Mouse (Mus musculus): ENCODE measurements around the gene Spag6.

Gene Spag6

GRCm38 (mm10) chr2:18693871-18694610 is at the start of gene Spag6:
Gene Spag6 (plus strand): TSS chr2:18694032.
- peak; percentile 82 for DNase-seq (ENCODE audit: low read depth)

GRCm38 (mm10) chr2:18648563-18648962 is 45.3 kb upstream of the Spag6 start:
- no peak for DNase-seq (ENCODE audit: low read depth)

GRCm38 (mm10) chr2:18654821-18655220 is 39.0 kb upstream of the Spag6 start:
- no peak for DNase-seq (ENCODE audit: low read depth)

- DNase-seq (ENCODE audit: low read depth) = peak; percentile 27
Measured at GRCm38 (mm10) chr2:18664003-18664402, 29.8 kb upstream of the Spag6 start.

GRCm38 (mm10) chr2:18671041-18671440 is 22.8 kb upstream of the Spag6 start:
- DNase-seq (ENCODE audit: low read depth) = no peak

- peak; percentile 94 for DNase-seq (ENCODE audit: low read depth)
Measured at GRCm38 (mm10) chr2:18672133-18672765, 21.6 kb upstream of the Spag6 start, which contains the start of gene Commd3. Gene Commd3 (plus strand): TSS chr2:18672384.

GRCm38 (mm10) chr2:18672766-18673164 is 21.1 kb upstream of the Spag6 start:
- no peak for DNase-seq (ENCODE audit: low read depth)

GRCm38 (mm10) chr2:18673766-18674165 is 20.1 kb upstream of the Spag6 start:
- peak; percentile 23 for DNase-seq (ENCODE audit: low read depth)

- DNase-seq (ENCODE audit: low read depth) = no peak
Measured at GRCm38 (mm10) chr2:18674193-18674902, 19.5 kb upstream of the Spag6 start.

GRCm38 (mm10) chr2:18675681-18676456 is 18.0 kb upstream of the Spag6 start:
- peak; percentile 51 for DNase-seq (ENCODE audit: low read depth)

GRCm38 (mm10) chr2:18676457-18676935 is 17.3 kb upstream of the Spag6 start:
- peak; percentile 84 for DNase-seq (ENCODE audit: low read depth)

GRCm38 (mm10) chr2:18676936-18677491 is 16.8 kb upstream of the Spag6 start, which contains the start of gene Bmi1:
Gene Bmi1 (plus strand): TSS chr2:18677018.
- DNase-seq (ENCODE audit: low read depth) = peak; percentile 77

- DNase-seq (ENCODE audit: low read depth) = peak; percentile 65
Measured at GRCm38 (mm10) chr2:18677631-18678471, 16.0 kb upstream of the Spag6 start.

- no peak for DNase-seq (ENCODE audit: low read depth)
Measured at GRCm38 (mm10) chr2:18679701-18680100, 14.1 kb upstream of the Spag6 start.

GRCm38 (mm10) chr2:18680501-18680900 is 13.3 kb upstream of the Spag6 start:
- peak; percentile 32 for DNase-seq (ENCODE audit: low read depth)

- peak; percentile 75 for DNase-seq (ENCODE audit: low read depth)
Measured at GRCm38 (mm10) chr2:18680961-18681360, 12.9 kb upstream of the Spag6 start.

GRCm38 (mm10) chr2:18684062-18684461 is 9.8 kb upstream of the Spag6 start:
- no peak for DNase-seq (ENCODE audit: low read depth)

GRCm38 (mm10) chr2:18686386-18686785 is 7.4 kb upstream of the Spag6 start:
- DNase-seq (ENCODE audit: low read depth) = no peak

GRCm38 (mm10) chr2:18686826-18687519 is 6.9 kb upstream of the Spag6 start:
- DNase-seq (ENCODE audit: low read depth) = no peak

GRCm38 (mm10) chr2:18687671-18688170 is 6.1 kb upstream of the Spag6 start:
- DNase-seq (ENCODE audit: low read depth) = peak; percentile 43

Measured in naive thymus-derived CD4-positive, alpha-beta T cell, adult 2 months (primary cell).